Mouse (Mus musculus): Measurements from ENCODE around the gene Acot8.
A peak's percentile ranks its signal among the peaks of the same experiment; 100 is the strongest.

Acot8 gene

GRCm38 (mm10) chr2:164752454-164752853 lies 52.2 kb downstream of the Acot8 start:
- DNase-seq: no peak

- no peak for DNase-seq
These were observed 55.7 kb downstream of the Acot8 start for GRCm38 (mm10) chr2:164748991-164749390.

- no peak for DNase-seq
These were observed 56.5 kb downstream of the Acot8 start for GRCm38 (mm10) chr2:164748191-164748590.

- no peak for DNase-seq
These were observed 58.0 kb downstream of the Acot8 start for GRCm38 (mm10) chr2:164746693-164747092.

- DNase-seq: peak; percentile 95
These were observed 58.7 kb downstream of the Acot8 start, which contains the start of the genes Wfdc3 and Dnttip1 for GRCm38 (mm10) chr2:164745843-164746479. Wfdc3 (minus strand) TSS chr2:164745931. Dnttip1 (plus strand) TSS chr2:164745983.

- DNase-seq: no peak
These were observed 59.7 kb downstream of the Acot8 start for GRCm38 (mm10) chr2:164744987-164745386.

Measured in lung, postnatal 36 days (tissue).